ENCODE assay signal across 10 mouse cellular contexts in the genomic region with DNA sequence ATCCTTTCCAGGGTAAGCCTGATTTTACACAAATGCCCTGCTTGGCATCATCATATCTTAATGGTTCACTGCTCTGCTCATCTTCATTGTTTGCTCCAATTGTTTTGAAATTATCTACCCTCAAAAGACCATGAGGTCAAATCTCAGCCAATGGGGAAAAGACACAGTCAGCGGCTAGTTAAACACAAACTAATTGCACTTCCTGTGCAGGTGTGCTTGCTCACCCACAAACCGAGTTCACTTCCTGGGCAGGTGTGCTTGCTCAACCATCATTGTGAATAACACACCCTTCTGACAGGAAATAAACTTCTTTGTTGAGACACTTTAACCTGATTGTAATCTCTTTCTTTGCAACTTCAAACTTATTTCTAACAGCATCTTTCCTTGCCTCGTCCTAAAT.
DNase-seq lines count a peak whose midpoint lies in the region; ATAC-seq lines count a peak whose summit lies in the region.
"Had no signal": no experiment of that assay in that cellular context is flagged by ENCODE, and none has a peak within 500 bp of the region (broad histone marks: within the 10 kb centered on the region; RNA-seq: fewer than 3 reads in every experiment).

No protein-coding gene starts in this region.

- intact Hi-C loops in gastrocnemius, postnatal 36 days (cut with DNase I), result no loop called here

- ATAC-seq in megakaryocyte, adult 5-6 weeks (ENCODE audit: poor library complexity, severe bottlenecking), result peak; percentile 89
- ATAC-seq: intestine, postnatal 0 days; midbrain, embryonic 16.5 days had no signal

- peak; percentile 23 for DNase-seq in gastrocnemius, postnatal 25 days
- no peak for DNase-seq in gastrocnemius, postnatal 36 days
- peak; percentile 87 for DNase-seq in CD4-positive helper T cell, adult 2 months (ENCODE audit: low read depth, low spot score)
- peak; percentile 42 to 63 for DNase-seq in spleen, postnatal 4 days (ENCODE audit: low spot score in 2 of 2)
- DNase-seq in ovary, adult 18-20 months (ENCODE audit: low spot score), result no peak
- no peak for DNase-seq in embryo, embryonic 9.5 days (ENCODE audit: extremely low spot score)
- no peak for DNase-seq in gastrocnemius, postnatal 10 days

Comparison
In these comparisons a context has a peak if more than half of its experiments do, and no peak if none do; other contexts are left out.
1. DNase-seq: peak in gastrocnemius, postnatal 25 days (single experiment), CD4-positive helper T cell, adult 2 months (single experiment) and spleen, postnatal 4 days (2 of 2); none in gastrocnemius, postnatal 36 days (0 of 2), ovary, adult 18-20 months (single experiment), embryo, embryonic 9.5 days (single experiment) and gastrocnemius, postnatal 10 days (single experiment).